Mouse (Mus musculus) liver, embryonic 12.5 days (tissue): Measurements from ENCODE around the gene Ddx4. TPM values are rescaled to one million over a fixed set of nuclear protein-coding genes. Genes with fewer than 3 reads are reported as not detected.

Experiments
- ATAC-seq: fragments of 200-750 bp; cut with Nextera tagmentation; 2 replicates; pipeline ENCODE4 v1.8.0; 2017; ENCODE audit warnings: moderate number of reproducible peaks, mild to moderate bottlenecking, moderate library complexity
- H3K27ac ChIP-seq: fragments of 300-500 bp; sonication (generic); 2 replicates; pipeline ENCODE4 v1.5.1; 2016; ENCODE audit warnings: mild to moderate bottlenecking
- H3K27me3 ChIP-seq: fragments of 300-500 bp; sonication (generic); replicated peaks from 2 replicates; pipeline ENCODE4 v1.6.1; 2016; ENCODE audit warnings: mild to moderate bottlenecking, moderate library complexity
- H3K36me3 ChIP-seq: fragments of 300-500 bp; sonication (generic); 2 replicates; pipeline ENCODE4 v1.6.1; 2016; ENCODE audit warnings: mild to moderate bottlenecking, moderate library complexity
- H3K4me1 ChIP-seq: fragments of 300-500 bp; sonication (generic); 2 replicates; pipeline ENCODE4 v1.6.1; 2016
- H3K4me2 ChIP-seq: fragments of 300-500 bp; sonication (generic); 2 replicates; pipeline ENCODE4 v1.6.1; 2016; ENCODE audit warnings: mild to moderate bottlenecking, moderate library complexity
- H3K4me3 ChIP-seq: fragments of 300-500 bp; sonication (generic); 2 replicates; pipeline ENCODE4 v1.5.1; 2016; ENCODE audit warnings: mild to moderate bottlenecking, moderate library complexity
- H3K9ac ChIP-seq: fragments of 300-500 bp; sonication (generic); 2 replicates; pipeline ENCODE4 v1.6.1; 2016; ENCODE audit warnings: mild to moderate bottlenecking, moderate library complexity
- H3K9me3 ChIP-seq: fragments of 300-500 bp; sonication (generic); replicated peaks from 2 replicates; pipeline ENCODE4 v1.6.1; 2016; ENCODE audit warnings: mild to moderate bottlenecking, moderate library complexity
- WGBS: fragments of 180-500 bp; shearing (Covaris S2); methylation state at CpG from one replicate; pipeline ENCODE4 v1.1.7; 2016; ENCODE audit not compliant: insufficient replicate concordance; 5-methylcytosine and 5-hydroxymethylcytosine counted together
- polyA plus RNA-seq: library from polyadenylated mRNA; unstranded; fragments of >200 nt; fragmentation: Nextera tagmentation; extraction: Ambion mirVana; gene quantifications from 2 replicates; pipeline ENCODE4 v1.2.1, GENCODE M21; 2016

Gene Ddx4
- 0.35 and 0.49 TPM in 2 replicates for polyA plus RNA-seq

DNA sequence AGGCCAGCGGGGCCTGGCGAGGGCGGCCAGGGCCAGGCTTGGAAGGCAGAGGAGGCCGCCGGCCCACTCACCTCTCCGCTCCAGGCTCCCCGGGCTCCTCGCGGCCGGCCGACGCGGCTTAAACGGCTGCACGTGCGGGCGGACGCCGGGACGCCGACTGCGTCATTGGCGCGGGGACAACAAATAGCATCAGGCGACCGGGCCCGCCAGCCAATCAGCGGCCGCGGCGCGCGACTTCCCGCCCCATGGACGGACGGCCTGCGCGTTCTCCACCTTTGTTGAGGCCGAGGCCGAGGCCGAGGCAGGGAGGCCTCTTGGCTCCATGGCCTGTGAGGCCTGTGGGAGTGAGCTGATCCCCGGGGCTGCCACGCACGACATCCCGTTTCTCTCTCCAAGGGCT, at the start of gene Ddx4:
Gene Ddx4, minus strand, starts transcription at position 271 of the 400 bp plus-strand sequence.
- H3K36me3 ChIP-seq = 0 out of 2 replicates have a peak, but pooled peaks cover 4% of the 10 kb centered on the region
- no peak within 1 kb of the TSS for H3K27ac ChIP-seq
- ATAC-seq = no peak
- H3K9me3 ChIP-seq = peaks cover 14% of the 10 kb centered on the region
- H3K4me3 ChIP-seq = no peak within 1 kb of the TSS
- H3K27me3 ChIP-seq = peaks cover 13% of the 10 kb centered on the region
- H3K4me2 ChIP-seq = no peak within 1 kb of the TSS
- H3K4me1 ChIP-seq = no peaks in the 10 kb centered on the region
- no peak within 1 kb of the TSS for H3K9ac ChIP-seq
- 71% methylated on average over 45 of the region's 45 CpGs for WGBS

GRCm38 (mm10) chr13:112701256-112701655, 49.0 kb upstream of the Ddx4 start:
- no peaks in the 10 kb centered on the region for H3K27me3 ChIP-seq
- peaks cover 23% of the 10 kb centered on the region for H3K36me3 ChIP-seq
- H3K4me3 ChIP-seq = no peak overlapping the region
- H3K4me2 ChIP-seq = no peak overlapping the region
- H3K27ac ChIP-seq = no peak overlapping the region
- no peaks in the 10 kb centered on the region for H3K4me1 ChIP-seq
- 81% methylated on average over 8 of the region's 8 CpGs for WGBS
- ATAC-seq = no peak
- no peaks in the 10 kb centered on the region for H3K9me3 ChIP-seq
- H3K9ac ChIP-seq = no peak overlapping the region

DNA sequence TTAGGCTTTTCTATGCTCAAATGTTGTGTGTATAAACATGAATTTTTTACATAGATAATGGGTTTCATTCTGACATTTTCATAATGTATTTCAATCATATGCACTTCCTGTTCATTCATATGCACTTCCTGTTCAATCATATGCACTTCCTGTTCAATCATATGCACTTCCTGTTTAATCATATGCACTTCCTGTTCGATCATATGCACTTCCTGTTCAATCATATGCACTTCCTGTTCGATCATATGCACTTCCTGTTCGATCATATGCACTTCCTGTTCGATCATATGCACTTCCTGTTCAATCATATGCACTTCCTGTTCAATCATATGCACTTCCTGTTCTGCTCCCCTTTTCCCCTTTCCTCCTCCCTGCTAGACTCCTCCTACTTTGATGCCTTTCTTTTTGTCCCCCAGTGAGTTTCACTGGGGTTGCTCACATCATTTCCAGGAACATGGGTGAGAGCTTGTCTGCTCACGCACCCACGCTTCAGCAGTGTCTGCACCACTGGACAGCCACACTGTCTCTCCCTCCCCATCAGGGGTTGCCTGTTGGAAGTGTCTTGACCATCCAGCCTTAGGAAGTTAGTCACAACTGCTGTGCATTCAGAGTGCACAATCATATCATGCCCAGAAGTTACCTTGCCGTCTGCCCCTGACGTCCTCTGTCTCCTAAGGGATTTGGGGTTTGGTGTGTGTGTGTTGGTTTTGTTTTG, 43.4 kb upstream of the Ddx4 start:
- Histone ChIP-seq H3K4me1 (peaks cover 16% of the 10 kb centered on the region), H3K27ac (no peak overlapping the region), H3K36me3 (peaks cover 45% of the 10 kb centered on the region), H3K27me3 (no peaks in the 10 kb centered on the region), H3K9me3 (peaks cover 6% of the 10 kb centered on the region), H3K4me2 (no peak overlapping the region), H3K9ac (no peak overlapping the region), H3K4me3 (no peak overlapping the region)
- no peak for ATAC-seq
- 82% methylated on average over 8 of the region's 8 CpGs for WGBS

DNA sequence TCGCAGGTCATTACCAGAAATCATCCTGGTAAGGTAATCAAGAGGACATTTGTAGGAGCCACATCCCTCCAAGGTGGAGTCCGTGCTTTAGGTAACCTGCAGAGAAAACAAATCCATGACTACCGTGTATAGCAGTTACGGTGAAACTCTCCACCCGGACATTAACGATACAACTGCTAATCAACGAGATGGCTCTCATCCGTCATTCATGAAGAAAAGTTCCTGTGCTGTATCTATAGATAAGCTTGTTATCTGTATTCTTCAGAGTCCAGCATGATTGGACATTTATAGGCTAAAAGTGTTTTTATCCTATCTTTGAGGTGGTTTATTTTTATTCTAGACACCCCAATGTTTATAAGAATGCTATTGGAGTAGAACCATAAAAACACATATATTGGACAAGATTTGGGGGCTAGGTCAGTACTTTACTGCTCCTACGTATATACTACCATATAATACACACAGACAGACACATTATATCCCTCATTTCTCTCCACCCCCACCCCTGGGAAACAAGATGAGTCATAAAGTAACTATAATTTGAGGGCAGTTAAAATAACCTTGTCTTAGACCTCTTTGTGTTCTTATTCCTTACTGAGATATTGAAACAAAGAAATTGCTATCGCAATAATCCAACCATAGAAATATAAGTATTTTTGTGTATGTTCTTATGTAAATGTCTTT, 40.7 kb upstream of the Ddx4 start:
- H3K9ac ChIP-seq = no peak overlapping the region
- no peak overlapping the region for H3K4me2 ChIP-seq
- no peak overlapping the region; the same call in 1 of the 2 replicates for H3K27ac ChIP-seq
- ATAC-seq = peak; percentile 90
- WGBS = 55% methylated on average over 10 of the region's 10 CpGs
- H3K36me3 ChIP-seq = peaks cover 37% of the 10 kb centered on the region
- no peaks in the 10 kb centered on the region for H3K27me3 ChIP-seq
- no peak overlapping the region for H3K4me3 ChIP-seq
- peaks cover 6% of the 10 kb centered on the region for H3K9me3 ChIP-seq
- H3K4me1 ChIP-seq = peaks cover 16% of the 10 kb centered on the region

DNA sequence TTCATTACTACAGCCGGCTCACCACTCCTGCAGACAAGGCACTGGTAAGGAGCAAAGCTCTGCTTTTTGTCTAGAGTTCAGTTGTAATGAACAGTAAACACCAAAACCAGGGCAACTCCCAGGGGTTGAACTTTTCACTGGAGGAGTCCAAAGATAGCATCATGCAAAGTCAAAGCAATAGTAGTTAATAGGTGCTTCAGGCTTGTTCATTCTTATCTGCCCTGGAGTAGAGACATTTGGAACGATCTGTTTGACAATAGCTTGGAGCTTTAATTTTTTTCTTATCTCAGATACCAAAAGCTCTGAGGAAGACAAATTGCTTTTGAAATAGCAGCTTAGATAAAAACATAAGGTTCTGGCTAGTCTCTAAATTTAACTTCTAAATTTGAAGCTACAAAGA, 33.9 kb upstream of the Ddx4 start:
- Histone ChIP-seq H3K4me1 (peaks cover 10% of the 10 kb centered on the region), H3K27ac (0 out of 2 replicates have a peak overlapping the region, but pooled peaks have one; percentile 4), H3K9me3 (no peaks in the 10 kb centered on the region), H3K27me3 (no peaks in the 10 kb centered on the region), H3K4me2 (no peak overlapping the region), H3K4me3 (no peak overlapping the region), H3K9ac (no peak overlapping the region), H3K36me3 (peaks cover 17% of the 10 kb centered on the region)
- 45% methylated on average over 2 of the region's 2 CpGs for WGBS
- peak; percentile 74 for ATAC-seq

- Histone ChIP-seq H3K4me1 (peaks cover 10% of the 10 kb centered on the region), H3K27me3 (no peaks in the 10 kb centered on the region), H3K4me3 (no peak overlapping the region), H3K9ac (no peak overlapping the region), H3K36me3 (peaks cover 10% of the 10 kb centered on the region), H3K4me2 (no peak overlapping the region), H3K9me3 (no peaks in the 10 kb centered on the region), H3K27ac (no peak overlapping the region)
- ATAC-seq = no peak
- WGBS = 84% methylated on average over 6 of the region's 6 CpGs
Observed at GRCm38 (mm10) chr13:112683970-112684369, 31.7 kb upstream of the Ddx4 start.

- no peak for ATAC-seq
- H3K9ac ChIP-seq = no peak overlapping the region
- 73% methylated on average over 2 of the region's 2 CpGs for WGBS
Observed at GRCm38 (mm10) chr13:112683312-112683711, 31.0 kb upstream of the Ddx4 start.

DNA sequence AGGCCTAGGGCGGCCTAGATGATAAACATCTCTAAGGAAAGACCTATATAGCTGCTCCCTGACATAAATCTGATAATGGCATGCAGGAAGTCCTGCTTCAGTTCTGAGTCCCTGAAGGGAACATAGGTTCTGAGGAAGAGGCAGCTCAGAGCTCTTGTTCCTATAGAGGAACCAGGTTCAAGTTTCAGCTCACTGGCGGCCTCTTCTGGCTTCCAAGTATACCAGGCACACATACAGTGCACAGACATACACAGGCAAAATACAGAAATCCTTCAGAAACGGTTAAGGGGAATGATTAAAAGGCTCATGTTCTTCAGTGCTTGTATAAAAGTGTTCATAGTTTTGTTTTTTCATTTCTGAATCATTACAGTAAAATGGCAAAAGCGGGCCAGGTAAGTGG, 25.9 kb upstream of the Ddx4 start:
- Histone ChIP-seq H3K27ac (no peak overlapping the region), H3K4me2 (no peak overlapping the region), H3K9me3 (no peaks in the 10 kb centered on the region), H3K36me3 (peaks cover 22% of the 10 kb centered on the region), H3K4me3 (no peak overlapping the region), H3K9ac (no peak overlapping the region), H3K4me1 (peaks cover 11% of the 10 kb centered on the region; the same call in 1 of the 2 replicates), H3K27me3 (no peaks in the 10 kb centered on the region)
- 83% methylated on average over 4 of the region's 4 CpGs for WGBS
- ATAC-seq = no peak

More at GRCm38 (mm10) chr13:112683312-112683711, 31.0 kb upstream of the Ddx4 start:
- Histone ChIP-seq H3K4me2 (no peak overlapping the region), H3K27ac (no peak overlapping the region), H3K4me3 (no peak overlapping the region), H3K4me1 (peaks cover 10% of the 10 kb centered on the region), H3K36me3 (peaks cover 15% of the 10 kb centered on the region), H3K27me3 (no peaks in the 10 kb centered on the region), H3K9me3 (no peaks in the 10 kb centered on the region)

DNA sequence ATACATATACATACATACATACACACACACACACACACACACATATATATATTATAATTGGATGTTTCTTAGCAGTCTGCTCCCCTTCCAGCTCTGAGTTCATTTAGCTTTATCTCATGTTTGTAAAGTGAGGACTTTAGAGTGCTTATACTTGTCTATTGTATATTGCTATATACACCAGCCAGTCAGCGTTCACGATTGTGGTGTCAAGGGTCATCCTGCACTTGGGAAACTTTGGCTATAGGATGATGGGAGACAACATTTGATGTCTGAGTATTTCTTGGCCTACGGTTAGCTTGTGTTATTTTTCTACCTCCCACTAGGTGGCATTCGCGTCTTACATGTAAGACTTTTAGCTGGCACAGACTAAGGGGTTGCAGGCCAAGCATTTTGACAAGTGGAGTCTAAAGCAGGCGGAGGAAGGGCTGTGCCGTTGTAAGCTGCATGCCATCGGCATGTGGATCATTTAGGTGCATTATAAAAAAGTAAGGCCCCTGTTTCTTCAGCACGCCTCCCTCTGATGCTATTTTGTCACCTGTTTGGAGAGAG, 21.7 kb upstream of the Ddx4 start:
- Histone ChIP-seq H3K36me3 (peaks cover 43% of the 10 kb centered on the region), H3K27me3 (no peaks in the 10 kb centered on the region), H3K9ac (no peak overlapping the region; the same call in 1 of the 2 replicates), H3K27ac (no peak overlapping the region), H3K4me3 (no peak overlapping the region), H3K9me3 (no peaks in the 10 kb centered on the region), H3K4me1 (peaks cover 30% of the 10 kb centered on the region), H3K4me2 (no peak overlapping the region)
- WGBS = 21% methylated on average over 9 of the region's 9 CpGs
- peak; percentile 59 for ATAC-seq

- Histone ChIP-seq H3K9ac (no peak overlapping the region), H3K27me3 (no peaks in the 10 kb centered on the region), H3K9me3 (no peaks in the 10 kb centered on the region), H3K4me2 (no peak overlapping the region), H3K27ac (peak overlapping the region; percentile 53), H3K36me3 (peaks cover 32% of the 10 kb centered on the region), H3K4me1 (peaks cover 30% of the 10 kb centered on the region), H3K4me3 (no peak overlapping the region)
- ATAC-seq = peak; percentile 90
- 21% methylated on average over 6 of the region's 6 CpGs for WGBS
Observed at GRCm38 (mm10) chr13:112672797-112673196, 20.5 kb upstream of the Ddx4 start.

GRCm38 (mm10) chr13:112671708-112672107, 19.4 kb upstream of the Ddx4 start:
- Histone ChIP-seq H3K4me2 (no peak overlapping the region), H3K9ac (no peak overlapping the region), H3K27ac (no peak overlapping the region), H3K27me3 (no peaks in the 10 kb centered on the region), H3K4me1 (peaks cover 33% of the 10 kb centered on the region), H3K36me3 (peaks cover 30% of the 10 kb centered on the region), H3K4me3 (no peak overlapping the region), H3K9me3 (no peaks in the 10 kb centered on the region)
- no peak for ATAC-seq
- WGBS = 52% methylated on average over 13 of the region's 13 CpGs

- H3K27ac ChIP-seq = no peak overlapping the region
Observed at GRCm38 (mm10) chr13:112667215-112667614, 14.9 kb upstream of the Ddx4 start.

More at GRCm38 (mm10) chr13:112667215-112667614, 14.9 kb upstream of the Ddx4 start:
- Histone ChIP-seq H3K4me2 (no peak overlapping the region), H3K36me3 (peaks cover 30% of the 10 kb centered on the region), H3K27me3 (no peaks in the 10 kb centered on the region), H3K9me3 (no peaks in the 10 kb centered on the region), H3K4me3 (no peak overlapping the region), H3K9ac (no peak overlapping the region), H3K4me1 (peaks cover 19% of the 10 kb centered on the region)
- 71% methylated on average over 9 of the region's 9 CpGs for WGBS
- ATAC-seq = no peak
